Mouse (Mus musculus) liver, embryonic 11.5 days (tissue): ENCODE data around the gene Tmem248. TPM values are rescaled to one million over a fixed set of nuclear protein-coding genes. Genes with fewer than 3 reads are reported as not detected.

Experiments used
- ATAC-seq: fragments of 200-750 bp; cut with Nextera tagmentation; replicated peaks from 2 replicates; pipeline ENCODE4 v1.8.0; 2017; ENCODE audit warnings: moderate number of reproducible peaks, mild to moderate bottlenecking, moderate TSS enrichment, moderate library complexity; ENCODE audit not compliant: low FRiP score
- DNase-seq: peaks from one replicate; pipeline ENCODE4 v3.0.0-alpha.2; 2017; ENCODE audit warnings: low spot score
- H3K27ac ChIP-seq: fragments of 300-500 bp; sonication (generic); 2 replicates; pipeline ENCODE4 v1.5.1; 2014; ENCODE audit warnings: mild to moderate bottlenecking, low read depth, low read length, control low read depth
- H3K27me3 ChIP-seq: fragments of 300-500 bp; sonication (generic); replicated peaks from 2 replicates; pipeline ENCODE4 v1.6.1; 2014; ENCODE audit warnings: low read length, mixed read lengths; ENCODE audit not compliant: control insufficient read depth, insufficient read depth
- H3K36me3 ChIP-seq: fragments of 300-500 bp; sonication (generic); 2 replicates; pipeline ENCODE4 v1.6.1; 2014; ENCODE audit warnings: mild to moderate bottlenecking, low read length, moderate library complexity, mixed read lengths; ENCODE audit not compliant: control insufficient read depth, insufficient read depth
- H3K4me1 ChIP-seq: fragments of 300-500 bp; sonication (generic); replicated peaks from 2 replicates; pipeline ENCODE4 v1.6.1; 2014; ENCODE audit warnings: low read length, mixed read lengths; ENCODE audit not compliant: control insufficient read depth, insufficient read depth
- H3K4me2 ChIP-seq: fragments of 300-500 bp; sonication (generic); 2 replicates; pipeline ENCODE4 v1.6.1; 2014; ENCODE audit warnings: mild to moderate bottlenecking, control low read depth, moderate library complexity
- H3K4me3 ChIP-seq: fragments of 300-500 bp; sonication (generic); 2 replicates; pipeline ENCODE4 v1.5.1; 2014; ENCODE audit warnings: low read depth, low read length, control low read depth
- H3K9ac ChIP-seq: fragments of 300-500 bp; sonication (generic); 2 replicates; pipeline ENCODE4 v1.6.1; 2014; ENCODE audit warnings: low read depth, low read length, control low read depth
- H3K9me3 ChIP-seq: fragments of 300-500 bp; sonication (generic); 2 replicates; pipeline ENCODE4 v1.6.1; 2016; ENCODE audit warnings: low read length, inconsistent platforms, mixed read lengths; ENCODE audit not compliant: control insufficient read depth
- WGBS: fragments of 180-500 bp; shearing (Covaris S2); extraction: QIAGEN DNeasy Blood & Tissue Kit; methylation state at CpG from one replicate; pipeline ENCODE4 v1.1.7; 2014; 5-methylcytosine and 5-hydroxymethylcytosine counted together
- polyA plus RNA-seq: library from polyadenylated mRNA; unstranded; fragments of >200 nt; fragmentation: Nextera tagmentation; extraction: Ambion mirVana; gene quantifications from 2 replicates; pipeline ENCODE4 v1.2.1, GENCODE M21; 2014

Tmem248 gene
- 43.3 and 49.0 TPM in 2 replicates for polyA plus RNA-seq

DNA sequence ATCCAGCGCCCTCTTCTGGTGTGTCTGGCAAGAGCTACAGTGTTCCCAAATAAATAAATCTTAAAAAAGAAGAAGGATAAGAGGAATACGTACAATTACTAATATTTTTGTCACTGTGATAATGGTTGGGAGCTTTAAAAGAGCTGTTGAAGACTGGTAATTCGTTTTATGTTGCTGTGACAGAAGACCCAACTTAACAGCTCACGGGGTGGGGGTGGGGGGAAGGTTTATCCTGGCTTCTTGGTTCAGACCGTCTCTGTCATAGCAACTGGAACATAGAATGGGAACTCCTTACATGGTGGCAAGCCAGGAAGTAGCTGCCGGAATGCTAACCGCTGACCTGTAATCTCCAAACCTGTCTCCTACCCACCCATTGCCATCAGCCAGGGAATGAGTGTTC is at the start of gene Tmem248:
Tmem248 (plus strand) TSS at position 301 of the 400 bp plus-strand sequence.
- H3K36me3 ChIP-seq = peaks cover 11% of the 10 kb centered on the region; the same call in 1 of the 2 replicates
- H3K9me3 ChIP-seq = no peaks in the 10 kb centered on the region
- ATAC-seq (no peak), DNase-seq (no peak)
- peaks cover 5% of the 10 kb centered on the region; the same call in 1 of the 2 replicates for H3K4me1 ChIP-seq
- H3K4me3 ChIP-seq = no peak within 1 kb of the TSS
- WGBS = 77% methylated on average over 7 of the region's 7 CpGs
- H3K4me2 ChIP-seq = no peak within 1 kb of the TSS
- no peak within 1 kb of the TSS for H3K9ac ChIP-seq
- H3K27me3 ChIP-seq = no peaks in the 10 kb centered on the region
- no peak within 1 kb of the TSS for H3K27ac ChIP-seq

DNA sequence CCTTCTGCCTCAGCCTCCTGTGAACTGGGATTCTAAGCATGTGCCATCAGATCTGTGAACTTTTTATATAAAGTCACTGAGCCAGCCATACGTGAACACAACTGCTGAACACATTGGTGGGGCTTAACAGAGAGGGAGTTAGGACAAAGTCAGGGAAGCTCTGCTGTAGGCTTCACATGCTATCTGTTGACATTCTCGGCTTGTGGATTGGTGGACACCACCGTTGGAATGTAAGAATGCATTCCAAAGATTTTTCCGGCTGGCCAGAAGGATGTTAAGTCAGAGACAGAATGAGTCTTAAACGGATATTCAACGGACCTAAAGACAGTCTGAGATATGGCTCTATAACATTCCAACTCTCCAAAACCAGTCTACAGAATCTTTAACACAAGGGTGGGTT is 47.8 kb upstream of the Tmem248 start:
- DNase-seq (no peak), ATAC-seq (no peak)
- no peak overlapping the region for H3K4me2 ChIP-seq
- H3K9me3 ChIP-seq = no peaks in the 10 kb centered on the region
- H3K27ac ChIP-seq = no peak overlapping the region
- H3K4me3 ChIP-seq = no peak overlapping the region
- H3K27me3 ChIP-seq = no peaks in the 10 kb centered on the region
- 73% methylated on average over 6 of the region's 6 CpGs for WGBS
- H3K36me3 ChIP-seq = no peaks in the 10 kb centered on the region
- H3K9ac ChIP-seq = no peak overlapping the region
- H3K4me1 ChIP-seq = peaks cover 33% of the 10 kb centered on the region

DNA sequence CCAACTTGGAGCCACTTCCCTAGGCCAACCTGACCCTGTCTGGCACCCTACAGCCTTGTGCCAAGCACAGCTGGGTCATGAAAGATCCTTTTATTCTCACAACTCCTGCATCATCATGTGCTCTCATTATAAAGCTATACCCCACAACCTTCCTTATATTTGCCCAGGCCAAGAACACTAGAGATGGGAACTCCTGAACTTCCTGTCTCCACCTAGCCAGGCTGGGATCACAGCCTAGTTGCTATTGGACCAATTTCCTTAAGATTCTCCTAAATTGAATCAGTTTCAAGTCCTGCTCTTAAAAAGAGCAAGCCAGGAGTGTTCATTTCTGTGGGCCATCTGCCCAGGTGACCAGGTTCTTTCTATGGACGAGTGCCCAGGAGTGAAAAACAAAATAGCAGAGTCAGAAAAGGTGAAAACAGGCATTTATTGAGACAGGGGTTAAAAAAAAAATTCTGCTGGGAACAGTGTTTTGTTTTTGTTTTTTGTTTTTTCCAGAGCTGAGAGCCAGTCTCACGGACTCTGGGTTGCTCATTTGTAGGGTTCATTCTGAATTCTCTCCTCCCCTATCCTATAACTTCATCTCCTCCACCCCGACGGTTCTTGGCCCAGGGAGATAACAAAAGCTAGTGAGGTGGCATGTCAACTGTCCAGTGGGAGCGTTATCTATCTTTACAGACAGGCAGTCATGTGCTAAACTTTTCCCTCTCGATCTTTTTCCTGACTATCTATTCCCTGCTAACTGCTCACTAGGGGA is 46.0 kb upstream of the Tmem248 start:
- DNase-seq (no peak), ATAC-seq (peak; percentile 85)
- Histone ChIP-seq H3K9me3 (no peaks in the 10 kb centered on the region), H3K27ac (peak overlapping the region; percentile 100), H3K4me1 (peaks cover 36% of the 10 kb centered on the region), H3K36me3 (no peaks in the 10 kb centered on the region), H3K4me2 (peak overlapping the region; percentile 79), H3K27me3 (no peaks in the 10 kb centered on the region), H3K4me3 (peak overlapping the region; percentile 89), H3K9ac (peak overlapping the region; percentile 90)
- 7% methylated on average over 6 of the region's 6 CpGs for WGBS

DNA sequence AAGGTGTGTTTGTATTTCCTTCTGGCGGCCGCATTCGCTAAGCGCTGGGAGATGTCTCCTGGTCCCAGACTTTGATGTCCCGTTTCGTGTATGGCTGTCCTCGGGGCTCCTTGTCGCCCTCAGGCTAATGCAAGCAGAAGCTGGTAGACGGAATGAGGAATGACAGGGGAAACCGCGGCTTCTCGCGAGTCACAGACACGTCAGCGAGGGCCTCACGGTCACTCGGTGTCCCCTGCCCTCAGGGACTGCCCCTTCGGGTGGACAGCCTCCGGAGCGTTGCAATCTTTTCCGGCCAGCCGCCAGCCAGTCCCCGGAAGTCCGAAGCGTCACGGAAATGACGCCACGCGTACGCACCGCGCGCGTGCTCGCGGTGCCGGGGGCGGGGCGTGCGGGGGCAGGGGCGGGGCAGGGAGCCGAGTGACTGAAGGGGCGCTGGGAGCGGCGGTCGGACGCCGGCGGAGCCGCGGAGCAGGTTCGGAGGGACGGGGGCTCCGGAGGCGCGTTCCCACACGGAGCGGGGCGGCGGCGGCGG is 45.4 kb upstream of the Tmem248 start, which contains the start of gene Rabgef1:
Rabgef1 (plus strand) TSS at position 376 of the 532 bp plus-strand sequence.
- Histone ChIP-seq H3K36me3 (peaks cover 2% of the 10 kb centered on the region; the same call in 1 of the 2 replicates), H3K9me3 (no peaks in the 10 kb centered on the region), H3K4me2 (peak within 1 kb of the TSS; percentile 79), H3K27me3 (no peaks in the 10 kb centered on the region), H3K9ac (peak within 1 kb of the TSS; percentile 90), H3K4me3 (peak within 1 kb of the TSS; percentile 89), H3K4me1 (peaks cover 36% of the 10 kb centered on the region), H3K27ac (peak within 1 kb of the TSS; percentile 100)
- WGBS = under 1% methylated on average over 62 of the region's 62 CpGs
- ATAC-seq = peak; percentile 89
- DNase-seq = peak; percentile 96

- peak overlapping the region; percentile 100 for H3K27ac ChIP-seq
- H3K4me1 ChIP-seq = peaks cover 36% of the 10 kb centered on the region
- H3K27me3 ChIP-seq = no peaks in the 10 kb centered on the region
- ATAC-seq (no peak; the same call in none of the 2 replicates), DNase-seq (no peak)
- H3K4me2 ChIP-seq = peak overlapping the region; percentile 79
- WGBS = 2% methylated on average over 46 of the region's 46 CpGs
- peak overlapping the region; percentile 89 for H3K4me3 ChIP-seq
- no peaks in the 10 kb centered on the region for H3K9me3 ChIP-seq
- H3K9ac ChIP-seq = peak overlapping the region; percentile 90
- peaks cover 2% of the 10 kb centered on the region; the same call in 1 of the 2 replicates for H3K36me3 ChIP-seq
These were observed 44.8 kb upstream of the Tmem248 start for GRCm38 (mm10) chr5:130171956-130172601.

DNA sequence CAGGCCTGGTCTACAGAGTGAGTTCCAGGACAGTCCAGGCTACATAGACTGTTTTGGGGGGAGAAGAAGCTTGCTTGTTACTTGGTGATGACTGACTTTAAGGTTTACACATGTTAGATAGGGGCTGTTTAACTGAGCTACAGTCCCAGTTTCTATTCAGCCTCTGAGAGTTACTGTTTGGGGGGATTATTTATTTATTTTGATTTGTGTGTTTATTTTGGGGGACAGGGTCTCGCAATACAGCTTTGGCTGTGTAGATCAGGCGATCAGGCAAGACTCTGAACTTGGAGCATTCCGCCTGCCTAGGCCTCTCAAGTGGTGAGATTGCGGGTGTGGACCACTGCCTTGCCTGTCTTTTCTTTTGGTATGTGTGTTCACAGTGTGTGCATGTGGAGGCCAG is 43.9 kb upstream of the Tmem248 start:
- Histone ChIP-seq H3K9ac (peak overlapping the region; percentile 90), H3K4me1 (peaks cover 39% of the 10 kb centered on the region), H3K27ac (no peak overlapping the region), H3K9me3 (no peaks in the 10 kb centered on the region), H3K27me3 (no peaks in the 10 kb centered on the region), H3K4me2 (peak overlapping the region; percentile 79), H3K36me3 (peaks cover 2% of the 10 kb centered on the region; the same call in 1 of the 2 replicates), H3K4me3 (peak overlapping the region; percentile 89)
- DNase-seq (no peak), ATAC-seq (no peak)
- WGBS = 77% methylated on average over 4 of the region's 4 CpGs

GRCm38 (mm10) chr5:130177871-130178270 is 39.0 kb upstream of the Tmem248 start:
- no peaks in the 10 kb centered on the region for H3K27me3 ChIP-seq
- no peak for DNase-seq
- H3K9ac ChIP-seq = no peak overlapping the region
- peaks cover 23% of the 10 kb centered on the region for H3K4me1 ChIP-seq
- peaks cover 2% of the 10 kb centered on the region; the same call in 1 of the 2 replicates for H3K36me3 ChIP-seq
- H3K27ac ChIP-seq = no peak overlapping the region
- ATAC-seq = no peak
- H3K4me3 ChIP-seq = no peak overlapping the region
- H3K9me3 ChIP-seq = no peaks in the 10 kb centered on the region
- H3K4me2 ChIP-seq = no peak overlapping the region
- WGBS = 74% methylated on average over 4 of the region's 4 CpGs

DNA sequence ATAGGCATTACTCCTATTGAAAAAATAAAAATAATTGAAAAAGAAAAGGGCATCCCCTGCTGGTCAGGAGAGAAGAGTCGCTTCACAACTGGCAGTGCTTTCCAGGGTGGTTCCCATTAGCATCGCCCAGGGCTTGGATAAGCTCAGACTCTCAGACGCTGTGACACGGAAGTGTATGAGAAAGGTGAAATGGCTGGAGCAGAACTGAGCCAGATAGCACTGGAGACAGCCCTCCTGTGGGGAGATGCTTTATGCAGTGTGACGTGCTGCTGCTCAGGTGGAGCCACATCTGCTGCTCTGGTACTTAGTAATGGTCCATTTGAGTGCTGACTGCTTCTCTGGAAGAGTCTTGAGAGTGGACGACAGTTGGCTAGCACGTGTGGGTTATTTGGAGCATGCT is 36.5 kb upstream of the Tmem248 start:
- Histone ChIP-seq H3K9me3 (no peaks in the 10 kb centered on the region), H3K4me2 (no peak overlapping the region), H3K27me3 (no peaks in the 10 kb centered on the region), H3K36me3 (peaks cover 2% of the 10 kb centered on the region; the same call in 1 of the 2 replicates), H3K4me3 (no peak overlapping the region), H3K4me1 (peaks cover 18% of the 10 kb centered on the region), H3K9ac (no peak overlapping the region), H3K27ac (no peak overlapping the region)
- no peak for DNase-seq
- 77% methylated on average over 7 of the region's 7 CpGs for WGBS
- ATAC-seq = no peak
